Mouse (Mus musculus): ENCODE measurements around the gene Mpdz. TPM values are rescaled to one million over a fixed set of nuclear protein-coding genes. Genes with fewer than 3 reads are reported as not detected.

Mpdz gene
- 14.3 TPM for polyA plus RNA-seq (2015; fragmentation: Illumina TruSeq; extraction: RNeasy Lipid Tissue Mini Kit (QIAGEN cat#74804); ENCODE audit: insufficient read depth, low read depth, low replicate concordance)

DNA sequence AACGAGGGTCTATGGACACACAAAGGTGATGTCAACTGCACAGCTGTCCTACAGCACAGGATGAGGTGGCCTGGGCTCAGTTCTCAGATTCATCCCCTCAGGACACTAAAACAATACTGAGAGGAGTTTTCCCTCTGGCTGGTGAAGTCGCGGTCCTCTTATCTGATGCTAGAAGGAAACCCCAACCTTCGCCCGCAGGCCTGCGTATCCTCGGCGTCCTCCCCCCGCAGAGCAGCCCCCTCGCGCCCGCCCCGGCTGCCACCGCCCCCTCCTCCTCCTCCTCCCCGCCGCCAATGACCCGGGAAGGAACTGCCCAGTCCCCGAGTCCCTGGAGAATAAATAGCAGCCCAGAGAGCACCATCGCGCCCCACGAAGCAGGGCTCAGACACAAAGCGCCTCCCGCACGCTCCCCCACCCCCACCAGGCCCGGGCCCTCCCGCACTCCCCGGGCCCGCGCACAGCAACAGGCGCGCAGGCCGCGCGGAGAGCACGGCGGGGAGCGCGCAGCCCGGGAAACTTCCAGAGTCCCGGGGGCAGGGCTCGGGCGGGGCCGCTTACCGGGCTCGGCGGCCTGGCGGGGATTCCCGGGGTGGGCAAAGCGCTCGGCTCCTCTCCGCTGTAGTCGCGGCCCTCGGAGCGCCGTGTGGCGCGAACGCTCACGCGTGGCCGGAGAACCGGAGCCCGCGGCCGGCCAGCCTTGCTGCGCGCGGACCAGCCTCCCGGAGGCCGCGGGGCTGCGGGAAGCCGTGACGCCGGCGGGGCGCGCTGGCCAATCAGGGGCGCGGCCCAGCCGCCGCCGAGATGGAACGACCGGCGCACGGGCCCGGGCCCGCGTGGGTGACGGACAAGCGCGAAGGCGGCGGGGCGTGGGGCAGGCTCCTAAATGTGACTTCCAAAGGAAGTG, at the start of gene Mpdz:
Mpdz (minus strand) TSS at position 738 of the 904 bp plus-strand sequence.

